Mouse (Mus musculus): Measurements from ENCODE around the gene Rasa2. TPM values are rescaled to one million over a fixed set of nuclear protein-coding genes. Genes with fewer than 3 reads are reported as not detected.
A peak's percentile ranks its signal among the peaks of the same experiment; 100 is the strongest.

The Rasa2 gene
- total RNA-seq, 1 experiment: 9.7 TPM

DNA sequence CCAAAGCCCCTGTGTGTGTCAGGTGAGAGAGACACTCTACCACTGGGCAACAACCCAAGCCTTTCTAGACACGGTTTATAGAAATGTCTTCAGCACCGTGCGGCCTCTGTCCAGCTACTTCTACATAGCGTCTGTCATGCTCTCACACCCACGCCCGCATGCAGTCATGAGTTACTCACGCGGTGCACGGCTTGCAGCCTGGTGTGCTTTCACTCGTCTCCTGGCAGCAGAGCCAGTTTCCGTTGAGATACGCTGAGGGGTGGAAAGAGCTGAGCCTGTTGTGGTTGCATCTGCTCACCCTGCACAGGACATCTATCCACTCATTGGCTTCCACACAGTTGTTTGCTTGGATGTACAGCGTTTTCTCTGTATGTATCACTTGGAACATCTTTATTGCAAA is 86.0 kb downstream of the Rasa2 start:
- H3K9me3 ChIP-seq (ENCODE audit: control insufficient read depth, insufficient read depth, low read depth, low read length): no peaks in the 10 kb centered on the region
- peaks cover 5% of the 10 kb centered on the region; the same call in 1 of the 2 replicates for H3K36me3 ChIP-seq (ENCODE audit: control insufficient read depth, insufficient read depth, low read length, poor library complexity, severe bottlenecking)
- H3K4me1 ChIP-seq (ENCODE audit: control insufficient read depth in 2 of 2, insufficient read depth in 2 of 2, low read length in 2 of 2, poor library complexity in 1 of 2): no peaks in the 10 kb centered on the region
- no peak overlapping the region for H3K9ac ChIP-seq (ENCODE audit: insufficient read depth, low read depth, low read length, poor library complexity, severe bottlenecking)
- no peak overlapping the region for H3K27ac ChIP-seq (ENCODE audit: insufficient read depth, low read depth, low read length, poor library complexity, severe bottlenecking)
- TF ChIP-seq ZC3H11A (IDR thresholded peaks at IDR 0.05; ENCODE audit: borderline replicate concordance, low read depth, low read length) (no peak), CHD2 (IDR thresholded peaks at IDR 0.05; ENCODE audit: low read depth, low read length) (no peak), ZNF384 (IDR thresholded peaks at IDR 0.05; ENCODE audit: low read depth, low read length) (no peak), MAFK (IDR thresholded peaks at IDR 0.05; ENCODE audit: insufficient read depth, low read depth, low read length) (no peak), HCFC1 (IDR thresholded peaks at IDR 0.05; ENCODE audit: borderline replicate concordance, insufficient read depth, low read length) (no peak)
- in situ Hi-C loops (cut with MboI; ENCODE audit: low sequenced_read_pairs in 2 of 2, unreplicated experiment in 2 of 2): no loop called here
- DNase-seq (ENCODE audit: low read depth, low spot score): no peak
- H3K4me3 ChIP-seq (ENCODE audit: insufficient read depth in 1 of 2, low read depth in 1 of 2, low read length in 2 of 2, poor library complexity in 1 of 2, severe bottlenecking in 1 of 2): no peak overlapping the region

GRCm38 (mm10) chr9:96543643-96544640 is 87.5 kb downstream of the Rasa2 start:
- H3K36me3 ChIP-seq (ENCODE audit: control insufficient read depth, insufficient read depth, low read length, poor library complexity, severe bottlenecking): peaks cover 5% of the 10 kb centered on the region; the same call in 1 of the 2 replicates
- TF ChIP-seq HCFC1 (IDR thresholded peaks at IDR 0.05; ENCODE audit: borderline replicate concordance, insufficient read depth, low read length) (no peak), MAFK (IDR thresholded peaks at IDR 0.05; ENCODE audit: insufficient read depth, low read depth, low read length) (no peak), ZC3H11A (IDR thresholded peaks at IDR 0.05; ENCODE audit: borderline replicate concordance, low read depth, low read length) (no peak), ZNF384 (IDR thresholded peaks at IDR 0.05; ENCODE audit: low read depth, low read length) (no peak), CHD2 (IDR thresholded peaks at IDR 0.05; ENCODE audit: low read depth, low read length) (no peak)
- in situ Hi-C loops (cut with MboI; ENCODE audit: low sequenced_read_pairs in 2 of 2, unreplicated experiment in 2 of 2): no loop called here
- H3K9me3 ChIP-seq (ENCODE audit: control insufficient read depth, insufficient read depth, low read depth, low read length): no peaks in the 10 kb centered on the region
- peak overlapping the region in 1 of 2 experiments; percentile 13; a peak in 1 of 4 replicates for H3K4me3 ChIP-seq (ENCODE audit: insufficient read depth in 1 of 2, low read depth in 1 of 2, low read length in 2 of 2, poor library complexity in 1 of 2, severe bottlenecking in 1 of 2)
- DNase-seq (ENCODE audit: low read depth, low spot score): no peak
- H3K4me1 ChIP-seq (ENCODE audit: control insufficient read depth in 2 of 2, insufficient read depth in 2 of 2, low read length in 2 of 2, poor library complexity in 1 of 2): no peaks in the 10 kb centered on the region
- no peak overlapping the region for H3K27ac ChIP-seq (ENCODE audit: insufficient read depth, low read depth, low read length, poor library complexity, severe bottlenecking)
- H3K9ac ChIP-seq (ENCODE audit: insufficient read depth, low read depth, low read length, poor library complexity, severe bottlenecking): no peak overlapping the region; the same call in 1 of the 2 replicates

- Histone ChIP-seq H3K27ac (ENCODE audit: insufficient read depth, low read depth, low read length, poor library complexity, severe bottlenecking) (no peak overlapping the region), H3K9ac (ENCODE audit: insufficient read depth, low read depth, low read length, poor library complexity, severe bottlenecking) (no peak overlapping the region)
- in situ Hi-C loops (cut with MboI; ENCODE audit: low sequenced_read_pairs in 2 of 2, unreplicated experiment in 2 of 2): no loop called here
Observed at GRCm38 (mm10) chr9:96538916-96539315, 92.5 kb downstream of the Rasa2 start.

DNA sequence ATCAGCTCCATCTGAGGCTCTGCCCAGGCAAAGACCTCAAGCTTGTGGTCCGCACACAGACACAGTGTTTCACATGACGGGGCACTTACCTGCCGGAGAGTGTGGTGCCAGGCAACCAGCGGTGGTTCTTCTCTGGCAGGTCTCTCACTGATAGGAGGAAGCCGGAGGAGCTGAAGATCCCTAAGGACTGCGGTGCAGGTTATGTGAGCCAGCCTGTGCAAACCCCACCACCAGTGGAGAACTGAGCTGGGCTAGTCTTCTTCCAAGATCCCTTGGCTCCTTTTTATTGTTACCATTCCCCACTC is 93.8 kb downstream of the Rasa2 start:
- no peak for DNase-seq (ENCODE audit: low read depth, low spot score)
- Histone ChIP-seq H3K4me3 (ENCODE audit: insufficient read depth in 1 of 2, low read depth in 1 of 2, low read length in 2 of 2, poor library complexity in 1 of 2, severe bottlenecking in 1 of 2) (peak overlapping the region; percentile 63 to 68), H3K9ac (ENCODE audit: insufficient read depth, low read depth, low read length, poor library complexity, severe bottlenecking) (peak overlapping the region; percentile 77; the same call in 1 of the 2 replicates), H3K36me3 (ENCODE audit: control insufficient read depth, insufficient read depth, low read length, poor library complexity, severe bottlenecking) (peaks cover 2% of the 10 kb centered on the region; the same call in 1 of the 2 replicates), H3K9me3 (ENCODE audit: control insufficient read depth, insufficient read depth, low read depth, low read length) (no peaks in the 10 kb centered on the region), H3K27ac (ENCODE audit: insufficient read depth, low read depth, low read length, poor library complexity, severe bottlenecking) (no peak overlapping the region), H3K4me1 (ENCODE audit: control insufficient read depth in 2 of 2, insufficient read depth in 2 of 2, low read length in 2 of 2, poor library complexity in 1 of 2) (peaks cover 0 to 3% of the 10 kb centered on the region in 2 experiments; a peak in 1 of 4 replicates)
- in situ Hi-C loops (cut with MboI; ENCODE audit: low sequenced_read_pairs in 2 of 2, unreplicated experiment in 2 of 2): no loop called here
- TF ChIP-seq ZC3H11A (IDR thresholded peaks at IDR 0.05; ENCODE audit: borderline replicate concordance, low read depth, low read length) (no peak), MAFK (IDR thresholded peaks at IDR 0.05; ENCODE audit: insufficient read depth, low read depth, low read length) (no peak), CHD2 (IDR thresholded peaks at IDR 0.05; ENCODE audit: low read depth, low read length) (no peak), ZNF384 (IDR thresholded peaks at IDR 0.05; ENCODE audit: low read depth, low read length) (no peak), HCFC1 (IDR thresholded peaks at IDR 0.05; ENCODE audit: borderline replicate concordance, insufficient read depth, low read length) (no peak)

More at GRCm38 (mm10) chr9:96538916-96539315, 92.5 kb downstream of the Rasa2 start:
- TF ChIP-seq MAFK (IDR thresholded peaks at IDR 0.05; ENCODE audit: insufficient read depth, low read depth, low read length): no peak
- TF ChIP-seq HCFC1 (IDR thresholded peaks at IDR 0.05; ENCODE audit: borderline replicate concordance, insufficient read depth, low read length): no peak
- TF ChIP-seq ZNF384 (IDR thresholded peaks at IDR 0.05; ENCODE audit: low read depth, low read length): no peak
- no peak for TF ChIP-seq ZC3H11A (IDR thresholded peaks at IDR 0.05; ENCODE audit: borderline replicate concordance, low read depth, low read length)
- TF ChIP-seq CHD2 (IDR thresholded peaks at IDR 0.05; ENCODE audit: low read depth, low read length): no peak
- Histone ChIP-seq H3K4me3 (ENCODE audit: insufficient read depth in 1 of 2, low read depth in 1 of 2, low read length in 2 of 2, poor library complexity in 1 of 2, severe bottlenecking in 1 of 2) (no peak overlapping the region), H3K9me3 (ENCODE audit: control insufficient read depth, insufficient read depth, low read depth, low read length) (no peaks in the 10 kb centered on the region), H3K4me1 (ENCODE audit: control insufficient read depth in 2 of 2, insufficient read depth in 2 of 2, low read length in 2 of 2, poor library complexity in 1 of 2) (peaks cover 0 to 3% of the 10 kb centered on the region in 2 experiments; a peak in 1 of 4 replicates), H3K36me3 (ENCODE audit: control insufficient read depth, insufficient read depth, low read length, poor library complexity, severe bottlenecking) (peaks cover 2% of the 10 kb centered on the region; the same call in 1 of the 2 replicates)
- DNase-seq (ENCODE audit: low read depth, low spot score): no peak

Data from ES-E14 (cell line).